Mouse (Mus musculus) myocyte (in vitro differentiated cells): ENCODE measurements at regions not wholly inside any gene's neighbourhood (a gene's known extent, or its start where the extent isn't known, plus 50 kb on each side); places are given as distances from the start of the nearest gene placed in this dataset.

ENCODE experiments used
- CEBPB ChIP-seq: IDR thresholded peaks from 2 replicates; pipeline ENCODE4 v1.6.1; 2011; ENCODE audit warnings: mild to moderate bottlenecking, moderate library complexity; ENCODE audit not compliant: poor library complexity, insufficient read depth, severe bottlenecking
- E2F4 ChIP-seq: IDR thresholded peaks from one replicate; pipeline ENCODE4 v1.6.1; 2011; ENCODE audit warnings: mild to moderate bottlenecking, control low read depth, moderate library complexity; ENCODE audit not compliant: insufficient read depth
- MAX ChIP-seq: IDR thresholded peaks from one replicate; pipeline ENCODE4 v1.6.1; 2011; ENCODE audit warnings: low read depth, mild to moderate bottlenecking, control low read depth
- MYOD1 ChIP-seq, 3 experiments: IDR thresholded peaks; one replicate each; pipeline ENCODE4 v1.6.1; 2011; ENCODE audit warnings: control low read depth in 2 of 3, low read depth in 2 of 3, mild to moderate bottlenecking in 2 of 3, moderate library complexity in 1 of 3; ENCODE audit not compliant: insufficient read length in 2 of 3, control insufficient read depth in 1 of 3
- MYOG ChIP-seq, 3 experiments: IDR thresholded peaks; one replicate each; pipeline ENCODE4 v1.6.1; 2011; ENCODE audit warnings: control low read depth in 2 of 3, low read depth in 2 of 3, mild to moderate bottlenecking in 2 of 3; ENCODE audit not compliant: insufficient read length in 2 of 3, control insufficient read depth in 1 of 3, insufficient read depth in 1 of 3
- POLR2A ChIP-seq: IDR thresholded peaks from one replicate; pipeline ENCODE4 v1.6.1; 2011; ENCODE audit warnings: low read depth, mild to moderate bottlenecking, control low read depth, moderate library complexity; ENCODE audit not compliant: insufficient read length
- POLR2AphosphoS2 ChIP-seq: IDR thresholded peaks from one replicate; pipeline ENCODE4 v1.6.1; 2011; ENCODE audit warnings: low read depth, control low read depth; ENCODE audit not compliant: insufficient read length
- REST ChIP-seq: IDR thresholded peaks from one replicate; pipeline ENCODE4 v1.6.1; 2011; ENCODE audit warnings: mild to moderate bottlenecking, control low read depth, moderate library complexity; ENCODE audit not compliant: insufficient read depth, insufficient read length
- SRF ChIP-seq: IDR thresholded peaks from one replicate; pipeline ENCODE4 v1.6.1; 2011; ENCODE audit warnings: low read depth; ENCODE audit not compliant: control insufficient read depth, insufficient read length
- TCF12 ChIP-seq: IDR thresholded peaks from one replicate; pipeline ENCODE4 v1.6.1; 2011; ENCODE audit warnings: mild to moderate bottlenecking, control low read depth; ENCODE audit not compliant: poor library complexity, insufficient read depth, severe bottlenecking
- TCF3 ChIP-seq: IDR thresholded peaks from one replicate; pipeline ENCODE4 v1.6.1; 2011; ENCODE audit warnings: low read depth, control low read depth; ENCODE audit not compliant: insufficient read length
- USF1 ChIP-seq: IDR thresholded peaks from one replicate; pipeline ENCODE4 v1.6.1; 2011; ENCODE audit warnings: low read depth, mild to moderate bottlenecking, control low read depth, moderate library complexity

GRCm38 (mm10) chr1:185847161-185847560 is 269.9 kb downstream of the Lyplal1 start:
- TF ChIP-seq POLR2A = no peak
- no peak for TF ChIP-seq POLR2AphosphoS2
- no peak for TF ChIP-seq USF1
- TF ChIP-seq TCF3 = no peak
- no peak for TF ChIP-seq REST
- TF ChIP-seq CEBPB = no peak
- no peak for TF ChIP-seq TCF12
- TF ChIP-seq MAX = no peak
- TF ChIP-seq E2F4 = no peak
- no peak for TF ChIP-seq MYOD1 (IDR thresholded peaks at IDR 0.05; ENCODE audit: control insufficient read depth in 1 of 3, insufficient read length in 2 of 3, low read depth in 2 of 3)
- no peak for TF ChIP-seq SRF
- TF ChIP-seq MYOG (IDR thresholded peaks at IDR 0.05; ENCODE audit: control insufficient read depth in 1 of 3, insufficient read depth in 1 of 3, insufficient read length in 2 of 3, low read depth in 2 of 3) = no peak
